Mouse (Mus musculus) CH12.LX (cell line): ENCODE measurements at regions not wholly inside any gene's neighbourhood (a gene's known extent, or its start where the extent isn't known, plus 50 kb on each side); places are given as distances from the start of the nearest gene placed in this dataset.
"Not testable (repeated sequence)": the region's sequence is repeated elsewhere in the genome, so short reads cannot be mapped to it uniquely, and the experiment has no call there.

Experiments
- DNase-seq: peaks from one replicate; pipeline ENCODE4 v3.0.0-alpha.2; 2013; ENCODE audit errors: extremely low read depth
- H3K27ac ChIP-seq: 2 replicates; pipeline ENCODE4 v1.5.1; 2012; ENCODE audit warnings: low read depth, mild to moderate bottlenecking, control low read depth, moderate library complexity; ENCODE audit not compliant: insufficient read depth
- H3K27me3 ChIP-seq: replicated peaks from 2 replicates; pipeline ENCODE3; 2012; ENCODE audit warnings: inconsistent platforms
- H3K36me3 ChIP-seq, 2 experiments: replicated peaks in 1 of 2; 2 replicates each; pipeline versions ENCODE3 to v1.6.1; 2012; ENCODE audit warnings: inconsistent platforms in 1 of 2, low read length in 1 of 2, mild to moderate bottlenecking in 1 of 2, mixed read lengths in 1 of 2, moderate library complexity in 1 of 2; ENCODE audit not compliant: control insufficient read depth in 1 of 2, insufficient read depth in 1 of 2
- H3K4me1 ChIP-seq, 2 experiments: 2 replicates each; pipeline ENCODE4 v1.6.1; 2012; ENCODE audit warnings: inconsistent platforms in 1 of 2, moderate library complexity in 1 of 2; ENCODE audit not compliant: insufficient read depth in 2 of 2, control insufficient read depth in 1 of 2
- H3K4me2 ChIP-seq: 2 replicates; pipeline ENCODE4 v1.6.1; 2012; ENCODE audit warnings: low read depth, mild to moderate bottlenecking, control low read depth; ENCODE audit not compliant: poor library complexity, insufficient read depth, severe bottlenecking
- H3K4me3 ChIP-seq, 3 experiments: fragments of 150-350 bp in 1 of 3; sonication (generic) in 1 of 3; replicated peaks in 1 of 3; 2 replicates each; pipeline versions ENCODE3 to v1.5.1; 2011 to 2012; ENCODE audit warnings: low read depth in 2 of 3, low read length in 2 of 3, mild to moderate bottlenecking in 2 of 3, moderate library complexity in 2 of 3, control low read depth in 1 of 3, improper control_type of control experiment in 1 of 3, inconsistent platforms in 1 of 3, mixed read lengths in 1 of 3; ENCODE audit not compliant: poor library complexity in 1 of 3
- H3K79me2 ChIP-seq: replicated peaks from 2 replicates; pipeline ENCODE4 v1.6.1; 2012; ENCODE audit warnings: mild to moderate bottlenecking, moderate library complexity; ENCODE audit not compliant: control insufficient read depth, poor library complexity, insufficient read depth, severe bottlenecking; ENCODE audit errors: extremely low read depth
- H3K9ac ChIP-seq: 2 replicates; pipeline ENCODE4 v1.6.1; 2012; ENCODE audit warnings: low read depth, mild to moderate bottlenecking, control low read depth, moderate library complexity; ENCODE audit not compliant: insufficient read depth
- H3K9me3 ChIP-seq: replicated peaks from 2 replicates; pipeline ENCODE3; 2012; ENCODE audit warnings: low read length, inconsistent platforms, mixed read lengths
- CHD1 ChIP-seq: IDR thresholded peaks from 2 replicates; pipeline ENCODE4 v1.6.1; 2012; ENCODE audit warnings: low read depth, low read length, improper control_type of control experiment, inconsistent platforms
- CHD2 ChIP-seq: IDR thresholded peaks from 2 replicates; pipeline ENCODE4 v1.6.1; 2011; ENCODE audit warnings: low read length, improper control_type of control experiment
- EP300 ChIP-seq: IDR thresholded peaks from 2 replicates; pipeline ENCODE4 v1.6.1; 2011; ENCODE audit warnings: low read length, improper control_type of control experiment
- ETS1 ChIP-seq: conservative IDR thresholded peaks from 2 replicates; pipeline ENCODE4 v1.6.1; 2012; ENCODE audit warnings: low read depth, mild to moderate bottlenecking, inconsistent platforms, low read length, improper control_type of control experiment, moderate library complexity
- GABPA ChIP-seq: IDR thresholded peaks from 2 replicates; pipeline ENCODE4 v1.6.1; 2012; ENCODE audit warnings: low read depth, low read length, improper control_type of control experiment, inconsistent platforms; ENCODE audit not compliant: insufficient replicate concordance
- IRF4 ChIP-seq: IDR thresholded peaks from 2 replicates; pipeline ENCODE4 v1.6.1; 2014; ENCODE audit warnings: low read depth, mild to moderate bottlenecking, inconsistent platforms, low read length, improper control_type of control experiment
- JUN ChIP-seq: IDR thresholded peaks from 2 replicates; pipeline ENCODE4 v1.6.1; 2011; ENCODE audit warnings: low read depth, mild to moderate bottlenecking, low read length, improper control_type of control experiment, moderate library complexity; ENCODE audit not compliant: insufficient read depth
- MAX ChIP-seq: IDR thresholded peaks from 2 replicates; pipeline ENCODE4 v1.6.1; 2011; ENCODE audit warnings: low read length, improper control_type of control experiment
- MEF2A ChIP-seq: IDR thresholded peaks from 2 replicates; pipeline ENCODE4 v1.6.1; 2014; ENCODE audit warnings: low read depth, mild to moderate bottlenecking, inconsistent platforms, low read length, improper control_type of control experiment, borderline replicate concordance
- MYC ChIP-seq: IDR thresholded peaks from 2 replicates; pipeline ENCODE4 v1.6.1; 2011; ENCODE audit warnings: low read depth, mild to moderate bottlenecking, improper control_type of control experiment, low read length
- NELFE ChIP-seq: IDR thresholded peaks from 2 replicates; pipeline ENCODE4 v1.6.1; 2011; ENCODE audit warnings: low read depth, low read length, improper control_type of control experiment
- NRF1 ChIP-seq: IDR thresholded peaks from 2 replicates; pipeline ENCODE4 v1.6.1; 2014; ENCODE audit warnings: low read depth, mild to moderate bottlenecking, inconsistent platforms, low read length, improper control_type of control experiment, moderate library complexity
- POLR2A ChIP-seq: IDR thresholded peaks from 2 replicates; pipeline ENCODE4 v1.6.1; 2011; ENCODE audit warnings: low read depth, mild to moderate bottlenecking, improper control_type of control experiment, low read length
- RCOR1 ChIP-seq: conservative IDR thresholded peaks from 2 replicates; pipeline ENCODE4 v1.6.1; 2012; ENCODE audit warnings: low read depth, mild to moderate bottlenecking, inconsistent platforms, low read length, improper control_type of control experiment
- SIN3A ChIP-seq: IDR thresholded peaks from 2 replicates; pipeline ENCODE4 v1.6.1; 2012; ENCODE audit warnings: low read length, improper control_type of control experiment, inconsistent platforms
- SMC3 ChIP-seq: IDR thresholded peaks from 2 replicates; pipeline ENCODE4 v1.6.1; 2011; ENCODE audit warnings: low read depth, low read length, improper control_type of control experiment
- TBP ChIP-seq: conservative IDR thresholded peaks from 2 replicates; pipeline ENCODE4 v1.6.1; 2011; ENCODE audit warnings: low read depth, low read length, improper control_type of control experiment
- UBTF ChIP-seq: IDR thresholded peaks from 2 replicates; pipeline ENCODE4 v1.6.1; 2012; ENCODE audit warnings: low read depth, mild to moderate bottlenecking, inconsistent platforms, low read length, improper control_type of control experiment, moderate library complexity
- ZMIZ1 ChIP-seq: IDR thresholded peaks from 2 replicates; pipeline ENCODE4 v1.6.1; 2012; ENCODE audit warnings: low read depth, mild to moderate bottlenecking, inconsistent platforms, low read length, improper control_type of control experiment
- dilution Hi-C: fragments of 300-500 bp; cut with MboI; formaldehyde crosslinking; loops from 2 replicates; pipeline ENCODE4 v1.14.3; 2020; ENCODE audit warnings: low sequenced_read_pairs; ENCODE audit not compliant: extremely low pct_unique_long_range_greater_than_20kb, extremely low pct_ligation_motif_present
- in situ Hi-C: fragments of 300-500 bp; cut with MboI; formaldehyde crosslinking; loops from 3 replicates; pipeline ENCODE4 v1.14.3; 2019; ENCODE audit warnings: low sequenced_read_pairs, low pct_ligation_motif_present, low pct_unique_long_range_greater_than_20kb, mixed read lengths

GRCm38 (mm10) chr13:5696377-5696776 lies 164.9 kb upstream of the Klf6 start:
- H3K27ac ChIP-seq: no peak overlapping the region

DNA sequence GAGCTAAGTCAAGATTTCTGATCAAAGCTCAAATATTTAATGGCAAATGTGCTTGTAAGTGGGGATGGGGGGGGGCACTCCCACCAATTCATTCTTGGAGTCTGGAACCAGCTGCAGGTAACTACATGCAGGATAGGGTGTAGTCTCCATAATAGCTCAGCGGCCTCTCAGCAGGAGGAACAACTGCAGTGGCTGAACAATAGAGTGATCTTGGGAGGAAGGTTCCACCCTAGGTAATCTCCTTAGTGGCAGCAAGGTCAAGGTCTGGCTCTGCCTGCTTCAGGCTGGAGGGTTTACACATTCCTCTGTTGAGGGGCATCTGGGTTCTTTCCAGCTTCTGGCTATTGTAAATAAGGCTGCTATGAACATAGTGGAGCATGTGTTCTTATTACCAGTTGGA lies 164.0 kb upstream of the Klf6 start:
- H3K9me3 ChIP-seq, dilution Hi-C loops, H3K4me2 ChIP-seq, H3K36me3 ChIP-seq, H3K4me3 ChIP-seq, in situ Hi-C loops, H3K27ac ChIP-seq, H3K79me2 ChIP-seq, H3K9ac ChIP-seq, DNase-seq, H3K4me1 ChIP-seq, H3K27me3 ChIP-seq: not testable (repeated sequence)

More at GRCm38 (mm10) chr13:5696377-5696776, 164.9 kb upstream of the Klf6 start:
- Histone ChIP-seq H3K27me3 (no peaks in the 10 kb centered on the region), H3K4me3 (no peak overlapping the region), H3K4me2 (no peak overlapping the region), H3K9ac (no peak overlapping the region), H3K79me2 (no peaks in the 10 kb centered on the region), H3K4me1 (no peaks in the 10 kb centered on the region), H3K36me3 (no peaks in the 10 kb centered on the region), H3K9me3 (no peaks in the 10 kb centered on the region)
- TF ChIP-seq POLR2A: no peak
- no peak for TF ChIP-seq MYC
- no peak for TF ChIP-seq CHD1
- no peak for TF ChIP-seq GABPA
- TF ChIP-seq SMC3: no peak
- no peak for TF ChIP-seq TBP
- no peak for TF ChIP-seq SIN3A
- no peak for TF ChIP-seq CHD2
- TF ChIP-seq MAX: no peak
- in situ Hi-C loops: no loop called here
- DNase-seq: no peak
- dilution Hi-C loops: no loop called here

GRCm38 (mm10) chr13:5702071-5702470 lies 159.2 kb upstream of the Klf6 start:
- no peaks in the 10 kb centered on the region for H3K36me3 ChIP-seq
- H3K4me3 ChIP-seq: no peak overlapping the region
- TF ChIP-seq NRF1 (no peak), EP300 (no peak), IRF4 (no peak), MAX (no peak), UBTF (no peak), NELFE (no peak), MEF2A (no peak), RCOR1 (no peak), POLR2A (no peak), ZMIZ1 (no peak), ETS1 (no peak), SMC3 (no peak), JUN (no peak)
- no peaks in the 10 kb centered on the region for H3K27me3 ChIP-seq
- no peak overlapping the region for H3K9ac ChIP-seq
- H3K4me2 ChIP-seq: no peak overlapping the region
- H3K27ac ChIP-seq: no peak overlapping the region
- peaks cover 2 to 14% of the 10 kb centered on the region in 2 experiments; a peak in 2 of 4 replicates for H3K4me1 ChIP-seq
- dilution Hi-C loops (no loop called here), in situ Hi-C loops (no loop called here)
- no peaks in the 10 kb centered on the region for H3K79me2 ChIP-seq
- DNase-seq: no peak
- no peaks in the 10 kb centered on the region for H3K9me3 ChIP-seq
